In genomic region chr6:52635395-52635794, GRCm38 (mm10) we compare ENCODE assay signal across 12 mouse cellular contexts.
"Had no signal": no experiment of that assay in that cellular context is flagged by ENCODE, and none has a peak within 500 bp of the region (broad histone marks: within the 10 kb centered on the region; RNA-seq: fewer than 3 reads in every experiment).

No protein-coding gene starts in this region.

- DNase-seq: retina, postnatal 1 day; right cerebral cortex, adult 18-20 months; right cerebral cortex, postnatal 14 days; right cerebral cortex, postnatal 25 days; right cerebral cortex, postnatal 4 days; spleen, adult 18-20 months; thymus, adult 18-20 months; thymus, adult 2 months; thymus, postnatal 14 days; thymus, postnatal 25 days; thymus, postnatal 36 days; thymus, postnatal 4 days had no signal
